Mouse (Mus musculus) hematopoietic stem cell, adult 5-6 weeks (primary cell): Measurements from ENCODE around the gene Sdk2. TPM values are rescaled to one million over a fixed set of nuclear protein-coding genes. Genes with fewer than 3 reads are reported as not detected.

ENCODE experiments used
- ATAC-seq, 2 experiments: fragments of 125-278 bp in 1 of 2; replicated peaks in 1 of 2; 2 replicates each; pipeline ENCODE4 v1.8.0; 2016 to 2017; ENCODE audit warnings: inconsistent platforms in 2 of 2, mild to moderate bottlenecking in 2 of 2, moderate number of reproducible peaks in 2 of 2, low read depth in 1 of 2, moderate TSS enrichment in 1 of 2; ENCODE audit not compliant: low FRiP score in 2 of 2, poor library complexity in 2 of 2, severe bottlenecking in 2 of 2, insufficient read depth in 1 of 2, low TSS enrichment in 1 of 2
- total RNA-seq: library from RNA; stranded (forward); fragments of 172-1452, 232-1000 nt; gene quantifications from 2 replicates; pipeline ENCODE4 v1.2.3, GENCODE M21; 2017

Sdk2 gene
- total RNA-seq, 1 experiment from 2014 or later, result not detected

- ATAC-seq, result no peak
Measured at GRCm38 (mm10) chr11:114054581-114055315, 12.1 kb downstream of the Sdk2 start.

GRCm38 (mm10) chr11:114051361-114051760 is 15.5 kb downstream of the Sdk2 start:
- no peak for ATAC-seq

DNA sequence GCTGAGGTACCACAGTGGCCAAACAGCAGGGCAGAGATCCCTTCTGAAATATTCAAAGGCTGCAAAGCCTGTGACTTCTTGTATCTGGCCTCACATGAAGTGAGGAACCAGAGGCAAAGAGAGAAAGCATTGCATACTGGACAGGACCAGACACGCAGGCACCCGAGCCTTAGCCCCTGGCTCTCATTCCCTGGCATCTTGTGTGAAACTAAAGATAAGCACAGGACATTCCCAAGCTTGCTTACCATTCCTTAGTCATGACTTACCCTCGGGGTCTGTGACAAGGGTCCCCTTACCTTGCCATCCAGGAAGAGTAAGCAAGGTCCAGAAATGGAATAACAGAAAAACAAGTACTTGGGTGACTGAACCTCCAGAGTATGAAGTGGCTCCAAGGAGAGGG is 16.3 kb downstream of the Sdk2 start:
- no peak for ATAC-seq

DNA sequence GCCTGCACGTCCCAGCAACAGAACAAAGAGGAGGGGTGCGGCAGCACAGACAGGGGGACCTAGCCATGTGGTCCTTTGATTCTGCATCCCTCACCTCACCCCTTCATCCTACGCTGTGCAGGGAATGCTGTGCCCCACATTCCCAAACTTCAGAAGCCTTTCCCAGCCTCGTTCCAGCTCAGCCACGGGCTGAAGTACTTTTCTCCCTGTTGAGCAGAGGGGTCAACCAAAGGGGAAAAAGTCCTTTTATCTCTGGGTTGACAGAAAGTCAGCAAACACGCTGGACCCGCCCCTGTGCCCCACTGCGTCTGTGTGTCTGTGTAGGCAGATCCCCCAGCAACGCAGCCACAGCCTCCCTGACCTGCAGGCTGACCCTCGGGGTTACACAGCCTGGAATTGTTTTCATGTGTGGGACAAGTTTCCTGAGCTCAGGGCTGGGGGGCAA is 18.9 kb downstream of the Sdk2 start:
- ATAC-seq, result no peak

GRCm38 (mm10) chr11:114046927-114047326 is 19.9 kb downstream of the Sdk2 start:
- ATAC-seq, result no peak

DNA sequence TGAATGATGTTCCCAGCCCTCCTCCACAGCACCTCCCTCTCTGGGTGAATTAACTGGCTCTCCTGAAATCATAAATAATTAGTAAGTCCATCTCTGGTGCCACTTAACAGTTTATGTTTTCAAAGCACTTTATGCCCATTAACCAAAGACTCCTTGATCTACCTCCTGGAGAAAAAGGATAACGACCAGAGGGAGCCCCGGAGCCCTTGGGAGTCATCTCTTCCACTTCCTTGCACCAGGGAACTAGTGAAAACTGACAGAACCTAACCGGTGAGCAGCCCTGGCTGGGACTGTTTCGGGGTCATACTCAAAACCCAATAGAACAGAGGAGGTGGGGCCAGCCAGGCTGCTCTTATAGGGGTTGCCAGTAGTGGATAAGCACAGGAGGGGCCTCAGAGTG is 22.5 kb downstream of the Sdk2 start:
- no peak for ATAC-seq

- no peak for ATAC-seq
Measured at GRCm38 (mm10) chr11:114043530-114043929, 23.3 kb downstream of the Sdk2 start.

DNA sequence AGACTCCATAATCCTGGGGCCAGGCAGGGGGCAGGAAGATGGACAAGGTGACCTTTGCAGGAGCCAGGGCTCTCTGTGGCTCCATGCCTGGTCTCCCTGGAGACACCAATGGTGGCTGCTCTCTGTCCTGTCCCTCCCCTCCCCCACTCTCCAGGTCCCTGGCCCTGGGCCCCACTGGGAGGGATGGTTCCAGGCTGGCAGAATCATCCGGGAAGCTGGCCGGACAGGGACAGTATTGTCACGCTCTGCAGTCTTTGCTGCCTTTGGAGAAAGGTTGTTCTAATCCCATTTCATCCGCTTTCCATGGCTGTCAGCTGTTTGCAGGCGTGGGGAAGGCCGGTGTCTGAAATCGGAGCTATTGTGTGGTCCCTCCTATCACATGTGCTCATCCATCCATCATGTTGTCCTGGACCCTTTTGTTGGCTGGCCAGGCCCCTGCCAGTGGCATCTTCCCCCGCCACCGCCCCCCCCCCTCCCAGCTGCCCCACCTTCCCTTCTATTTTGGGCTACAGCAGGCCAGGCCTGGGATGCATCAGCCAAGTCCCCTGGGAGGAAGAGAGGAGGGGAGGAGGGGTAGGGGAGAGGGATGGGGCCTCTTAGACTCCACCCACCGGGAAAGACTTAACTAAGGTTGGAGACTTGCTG is 26.3 kb downstream of the Sdk2 start:
- ATAC-seq, result no peak

- no peak for ATAC-seq
Measured at GRCm38 (mm10) chr11:114038036-114038435, 28.8 kb downstream of the Sdk2 start.

- no peak for ATAC-seq
Measured at GRCm38 (mm10) chr11:114031491-114031890, 35.4 kb downstream of the Sdk2 start.

DNA sequence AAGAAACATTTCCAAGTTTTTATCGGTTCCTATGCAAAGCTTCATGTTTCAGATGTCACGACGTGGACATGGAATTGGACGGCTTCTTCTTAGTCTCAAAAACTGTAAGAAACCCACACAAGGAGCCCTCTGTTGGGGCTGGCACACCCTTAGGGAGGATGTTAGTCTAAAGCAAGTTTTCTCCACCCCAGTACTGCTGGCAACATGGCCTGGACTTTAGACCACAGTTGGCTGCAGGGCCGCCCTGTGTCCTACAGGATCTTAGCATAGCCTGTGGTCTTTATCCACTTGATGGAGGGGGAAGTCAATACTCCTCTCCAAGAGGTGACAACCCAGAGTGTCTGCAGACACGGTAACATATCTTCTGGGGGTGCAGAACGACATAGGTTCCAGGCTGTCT is 36.6 kb downstream of the Sdk2 start:
- no peak for ATAC-seq

- ATAC-seq, result no peak
Measured at GRCm38 (mm10) chr11:114028512-114028911, 38.3 kb downstream of the Sdk2 start.

- no peak for ATAC-seq
Measured at GRCm38 (mm10) chr11:114028021-114028420, 38.8 kb downstream of the Sdk2 start.

- no peak for ATAC-seq
Measured at GRCm38 (mm10) chr11:114025056-114025455, 41.8 kb downstream of the Sdk2 start.

- no peak for ATAC-seq
Measured at GRCm38 (mm10) chr11:114023965-114024364, 42.9 kb downstream of the Sdk2 start.

DNA sequence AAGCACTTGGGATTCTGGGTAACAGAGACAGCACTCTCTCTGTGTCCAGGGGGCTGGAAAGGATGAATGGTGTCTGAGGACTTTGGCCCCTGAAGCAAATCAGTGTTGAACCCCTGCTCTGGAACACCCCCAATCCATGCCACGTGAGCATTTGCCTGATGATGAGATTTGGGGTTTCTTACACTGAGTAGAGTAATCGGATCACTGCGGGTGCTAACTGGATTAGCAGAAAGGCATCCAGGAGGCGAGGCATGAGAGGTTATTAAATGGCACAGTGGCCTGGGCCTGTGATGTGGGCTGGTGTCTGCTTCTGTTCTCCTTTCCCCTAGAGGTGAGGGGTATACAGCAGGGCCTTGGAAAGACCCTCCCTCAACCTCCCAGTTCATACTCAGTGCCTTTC is 44.7 kb downstream of the Sdk2 start:
- ATAC-seq, result no peak

GRCm38 (mm10) chr11:114019087-114019486 is 47.8 kb downstream of the Sdk2 start:
- ATAC-seq, result no peak

- no peak for ATAC-seq
Measured at GRCm38 (mm10) chr11:114016889-114017392, 49.9 kb downstream of the Sdk2 start.
